Mouse (Mus musculus) leukemia stem cell, adult 10-12 weeks (primary cell): Measurements from ENCODE around the gene Commd9. TPM values are rescaled to one million over a fixed set of nuclear protein-coding genes. Genes with fewer than 3 reads are reported as not detected.

Experiments used
- polyA plus RNA-seq: library from polyadenylated mRNA; stranded (reverse); fragments of >175 nt; gene quantifications from 2 replicates; pipeline ENCODE4 v1.2.3, GENCODE M21; 2012; ENCODE audit warnings: low replicate concordance

Commd9 gene
- 7.2 and 96.6 TPM in 2 replicates for polyA plus RNA-seq

DNA sequence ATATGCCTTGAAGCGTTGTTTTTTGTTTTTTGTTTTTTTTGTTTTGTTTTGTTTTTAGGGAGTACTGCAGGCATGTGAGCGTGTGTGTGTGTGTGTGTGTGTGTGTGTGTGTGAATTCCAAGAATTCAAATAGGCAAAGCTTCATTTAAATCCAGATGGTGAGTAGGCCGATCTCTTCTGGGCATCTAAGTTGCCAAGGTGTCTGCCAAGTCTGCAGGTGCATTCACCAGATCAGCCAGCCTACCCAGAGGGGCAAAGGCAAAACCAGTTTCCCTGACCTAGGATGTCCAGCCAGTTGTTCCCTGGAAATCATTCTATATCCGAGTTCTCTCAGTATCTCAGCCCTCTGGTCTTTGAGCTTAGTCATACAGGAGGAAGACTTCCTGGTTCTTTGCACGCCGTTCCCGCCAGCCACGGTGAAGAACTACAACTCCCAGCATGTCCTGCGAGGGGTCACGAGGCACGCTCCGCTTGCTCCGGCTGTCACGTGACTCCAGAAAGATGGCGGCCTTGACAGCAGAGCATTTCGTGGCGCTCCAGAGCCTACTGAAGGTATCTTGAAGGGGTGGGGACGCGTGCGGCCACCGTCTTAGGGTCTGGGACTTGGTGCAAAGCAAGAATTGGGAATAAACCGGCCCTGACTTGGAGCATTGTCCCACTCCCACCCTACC, at the start of gene Commd9:
Gene Commd9, plus strand, starts transcription at position 480 of the 671 bp plus-strand sequence.

DNA sequence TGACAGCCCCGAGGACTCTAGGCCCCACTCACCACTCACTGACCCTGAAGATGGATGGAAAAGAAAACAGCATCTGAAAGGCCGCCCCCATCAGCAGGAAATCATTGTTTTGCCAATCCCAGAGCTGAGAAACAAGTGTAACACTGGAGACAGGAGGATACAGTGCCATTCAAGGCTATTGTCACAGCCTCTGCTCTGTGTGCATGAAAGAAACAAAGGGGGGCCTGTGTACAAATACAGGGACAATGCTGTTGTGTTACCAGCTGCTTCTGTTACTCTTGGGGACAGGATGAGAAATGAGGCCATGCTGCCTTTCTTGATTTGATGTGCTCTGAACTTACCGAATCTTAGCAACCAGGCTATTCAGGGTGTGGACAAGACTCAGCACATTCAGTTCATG, 3.0 kb upstream of the Commd9 start, which contains the start of gene Prr5l:
Gene Prr5l, minus strand, starts transcription at position 30 of the 400 bp plus-strand sequence.

Other genes starting within 250 kb of the Commd9 start
- gene Rag1, start 236.7 kb upstream of the Commd9 start, polyA plus RNA-seq, result not detected in 2 replicates
- gene B230118H07Rik, start 236.7 kb upstream of the Commd9 start, polyA plus RNA-seq, result 0.72 TPM in 1 of 2 replicates, not detected in the other
- 0.55 and 3.1 TPM in 2 replicates for gene Traf6, start 207.8 kb upstream of the Commd9 start, polyA plus RNA-seq
- 1.5 and 4.8 TPM in 2 replicates for gene Prr5l, start 3.2 kb upstream of the Commd9 start, polyA plus RNA-seq